Mouse (Mus musculus) MEL (cell line): Measurements from ENCODE around the gene Cep162.

Experiments used
- CTCF ChIP-seq, 3 experiments: IDR thresholded peaks in 2 of 3; conservative IDR thresholded peaks in 1 of 3; 2 replicates each; pipeline ENCODE4 v1.5.1; 2011 to 2012; ENCODE audit warnings: low read length in 3 of 3, low read depth in 2 of 3, mild to moderate bottlenecking in 2 of 3, improper control_type of control experiment in 1 of 3, inconsistent platforms in 1 of 3, mixed read lengths in 1 of 3, moderate library complexity in 1 of 3; ENCODE audit not compliant: control insufficient read depth in 1 of 3, insufficient read depth in 1 of 3, poor library complexity in 1 of 3, severe bottlenecking in 1 of 3
- ELF1 ChIP-seq: IDR thresholded peaks from 2 replicates; pipeline ENCODE4 v1.6.1; 2014; ENCODE audit warnings: low read depth, mild to moderate bottlenecking, inconsistent platforms, low read length, improper control_type of control experiment, moderate library complexity
- EP300 ChIP-seq, 2 experiments: IDR thresholded peaks; 2 replicates each; pipeline ENCODE4 v1.6.1; 2011; ENCODE audit warnings: improper control_type of control experiment in 2 of 2, low read length in 2 of 2, low read depth in 1 of 2, mild to moderate bottlenecking in 1 of 2
- MAX ChIP-seq: IDR thresholded peaks from 2 replicates; pipeline ENCODE4 v1.6.1; 2011; ENCODE audit warnings: low read length, improper control_type of control experiment
- POLR2A ChIP-seq, 2 experiments: IDR thresholded peaks; 2 replicates each; pipeline ENCODE4 v1.6.1; 2011 to 2012; ENCODE audit warnings: low read length in 2 of 2, mild to moderate bottlenecking in 2 of 2, control low read depth in 1 of 2, improper control_type of control experiment in 1 of 2, low read depth in 1 of 2, moderate library complexity in 1 of 2; ENCODE audit not compliant: control insufficient read depth in 1 of 2, insufficient read depth in 1 of 2, poor library complexity in 1 of 2
- USF1 ChIP-seq: IDR thresholded peaks from 2 replicates; pipeline ENCODE4 v1.6.1; 2014; ENCODE audit warnings: low read depth, mild to moderate bottlenecking, inconsistent platforms, low read length, improper control_type of control experiment, moderate library complexity

DNA sequence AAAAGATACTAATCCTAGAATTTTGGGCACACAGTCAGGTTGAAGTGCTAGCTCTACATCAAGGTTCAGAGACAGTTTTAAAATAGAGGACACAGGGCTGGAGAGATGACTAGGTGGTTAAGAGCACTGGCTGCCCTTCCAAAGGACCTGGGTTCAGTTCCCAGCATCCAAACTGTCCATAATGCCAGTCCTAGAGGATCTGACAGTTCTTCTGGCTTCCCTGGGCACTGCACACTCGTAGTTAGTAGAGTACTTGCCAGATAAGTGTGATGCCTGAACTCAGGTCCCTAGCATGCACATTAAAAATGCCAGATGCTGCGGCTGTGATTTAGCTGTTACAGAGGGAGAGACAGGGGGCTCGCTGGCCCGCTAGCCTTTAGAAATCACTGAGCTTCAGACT lies 108.9 kb downstream of the Cep162 start:
- TF ChIP-seq USF1 (no peak), MAX (no peak), POLR2A (IDR thresholded peaks at IDR 0.05; ENCODE audit: control insufficient read depth in 1 of 2, insufficient read depth in 1 of 2, low read depth in 1 of 2, low read length in 2 of 2, poor library complexity in 1 of 2) (no peak), EP300 (IDR thresholded peaks at IDR 0.05; ENCODE audit: low read depth in 1 of 2, low read length in 2 of 2) (no peak), ELF1 (no peak), CTCF (IDR thresholded peaks at IDR 0.05 in 2 of 3, conservative IDR thresholded peaks at IDR 0.05 in 1 of 3; ENCODE audit: control insufficient read depth in 1 of 3, insufficient read depth in 1 of 3, low read depth in 2 of 3, low read length in 3 of 3, poor library complexity in 1 of 3, severe bottlenecking in 1 of 3) (no peak)
